10 mouse cellular contexts compared by ENCODE assay signal in the genomic region with DNA sequence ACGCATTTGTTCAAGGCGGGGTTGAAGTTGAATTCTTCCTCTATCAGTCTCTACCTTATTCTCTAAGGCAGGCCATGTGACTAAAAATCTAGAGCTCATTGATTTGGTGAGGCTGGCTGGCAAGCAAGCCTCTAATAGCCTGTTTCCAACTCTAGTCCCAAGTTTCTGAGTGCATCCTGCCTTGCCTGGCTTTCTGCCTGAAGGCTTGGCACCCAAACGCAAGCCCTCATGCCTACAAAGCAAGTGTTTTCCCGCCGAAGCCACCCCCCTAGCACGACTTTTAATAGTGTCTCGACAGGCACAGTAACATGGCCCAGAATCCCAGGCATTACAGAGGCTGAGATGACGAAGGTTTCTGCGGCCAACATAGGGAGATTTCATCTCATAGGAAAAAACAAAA. TPM values are rescaled to one million over a fixed set of nuclear protein-coding genes. Genes with fewer than 3 reads are reported as not detected.
DNase-seq lines count a peak whose midpoint lies in the region; ATAC-seq and TF ChIP-seq lines count a peak whose summit lies in the region.
"Had no signal": no experiment of that assay in that cellular context is flagged by ENCODE, and none has a peak within 500 bp of the region (broad histone marks: within the 10 kb centered on the region; RNA-seq: fewer than 3 reads in every experiment).

No protein-coding gene starts in this region.

- no peak overlapping the region for H3K4me2 ChIP-seq in heart, embryonic 12.5 days
- H3K4me2 ChIP-seq in intestine, embryonic 15.5 days (replicated peaks) = no peak overlapping the region
- H3K4me2 ChIP-seq: heart, embryonic 13.5 days had no signal

- no peaks in the 10 kb centered on the region for H3K4me1 ChIP-seq in heart, embryonic 12.5 days (replicated peaks)
- H3K4me1 ChIP-seq in intestine, embryonic 15.5 days (replicated peaks) = no peaks in the 10 kb centered on the region
- H3K4me1 ChIP-seq: heart, embryonic 13.5 days had no signal

- peaks cover 63% of the 10 kb centered on the region for H3K36me3 ChIP-seq in heart, embryonic 12.5 days
- H3K36me3 ChIP-seq in intestine, embryonic 15.5 days = peaks cover 10% of the 10 kb centered on the region; the same call in 1 of the 2 replicates

- peak; percentile 24 to 31 for DNase-seq in heart, postnatal 10 days
- peak; percentile 26 for DNase-seq in cerebellum, adult 9-10 months
- peak; percentile 61 to 62 for DNase-seq in layer of hippocampus, adult 2 months (ENCODE audit: low spot score in 2 of 2)
- peak; percentile 46 for DNase-seq in right cerebral cortex, adult 18-20 months
- DNase-seq in kidney, postnatal 4 days = no peak
- DNase-seq in retina, postnatal 1 day = no peak
- DNase-seq: liver had no signal

- no peak overlapping the region for H3K4me3 ChIP-seq in heart, embryonic 12.5 days
- H3K4me3 ChIP-seq in layer of hippocampus, adult 2 months = no peak overlapping the region
- H3K4me3 ChIP-seq in intestine, embryonic 15.5 days (replicated peaks) = no peak overlapping the region
- H3K4me3 ChIP-seq: heart, embryonic 13.5 days had no signal

- intact Hi-C loops in heart, postnatal 10 days (cut with DNase I) = no loop called here

- 91% methylated on average over 9 of the region's 9 CpGs for WGBS in heart, embryonic 12.5 days
- 93% methylated on average over 9 of the region's 9 CpGs for WGBS in intestine, embryonic 15.5 days

- no peak overlapping the region for H3K9ac ChIP-seq in heart, embryonic 12.5 days
- H3K9ac ChIP-seq in intestine, embryonic 15.5 days = no peak overlapping the region
- H3K9ac ChIP-seq: heart, embryonic 13.5 days had no signal

- H3K27ac ChIP-seq in heart, embryonic 12.5 days (ENCODE audit: poor library complexity, severe bottlenecking) = no peak overlapping the region
- H3K27ac ChIP-seq in layer of hippocampus, adult 2 months = no peak overlapping the region
- no peak overlapping the region for H3K27ac ChIP-seq in intestine, embryonic 15.5 days
- H3K27ac ChIP-seq: heart, embryonic 13.5 days had no signal

- H3K27me3 ChIP-seq in heart, embryonic 12.5 days (replicated peaks) = no peaks in the 10 kb centered on the region
- H3K27me3 ChIP-seq in intestine, embryonic 15.5 days (replicated peaks) = no peaks in the 10 kb centered on the region
- H3K27me3 ChIP-seq: heart, embryonic 13.5 days had no signal

- no peaks in the 10 kb centered on the region for H3K9me3 ChIP-seq in heart, embryonic 12.5 days (replicated peaks)
- H3K9me3 ChIP-seq in intestine, embryonic 15.5 days = no peaks in the 10 kb centered on the region
- H3K9me3 ChIP-seq: heart, embryonic 13.5 days had no signal

- no peak for ATAC-seq in heart, embryonic 12.5 days (ENCODE audit: insufficient number of reproducible peaks, low FRiP score)
- no peak for ATAC-seq in intestine, embryonic 15.5 days

- no peak for TF ChIP-seq CTCF in layer of hippocampus, adult 2 months (conservative IDR thresholded peaks at IDR 0.05)

RNA-seq across cellular contexts. Expression of a gene that starts 13.3 kb away (rescaled TPM):
- total RNA-seq in heart, postnatal 10 days (2021) = 100 to 1,000 TPM; 123 to 128 TPM
- polyA plus RNA-seq in heart, embryonic 12.5 days (2016; fragmentation: Nextera tagmentation; extraction: Ambion mirVana) = 33.4 and 37.8 TPM in 2 replicates
- total RNA-seq in layer of hippocampus, adult 2 months (2021) = 100 to 1,000 TPM; 188 to 208 TPM
- polyA plus RNA-seq in intestine, embryonic 15.5 days (2015; fragmentation: Nextera tagmentation; extraction: Ambion mirVana) = 27.0 and 34.8 TPM in 2 replicates

Comparison
In these comparisons a context has a peak if more than half of its experiments do, and no peak if none do; other contexts are left out.
1. DNase-seq: peak in heart, postnatal 10 days (2 of 2), cerebellum, adult 9-10 months (single experiment), layer of hippocampus, adult 2 months (2 of 2) and right cerebral cortex, adult 18-20 months (single experiment); none in kidney, postnatal 4 days (0 of 2) and retina, postnatal 1 day (single experiment).